1 mouse cellular context compared by ENCODE assay signal in the genomic region with DNA sequence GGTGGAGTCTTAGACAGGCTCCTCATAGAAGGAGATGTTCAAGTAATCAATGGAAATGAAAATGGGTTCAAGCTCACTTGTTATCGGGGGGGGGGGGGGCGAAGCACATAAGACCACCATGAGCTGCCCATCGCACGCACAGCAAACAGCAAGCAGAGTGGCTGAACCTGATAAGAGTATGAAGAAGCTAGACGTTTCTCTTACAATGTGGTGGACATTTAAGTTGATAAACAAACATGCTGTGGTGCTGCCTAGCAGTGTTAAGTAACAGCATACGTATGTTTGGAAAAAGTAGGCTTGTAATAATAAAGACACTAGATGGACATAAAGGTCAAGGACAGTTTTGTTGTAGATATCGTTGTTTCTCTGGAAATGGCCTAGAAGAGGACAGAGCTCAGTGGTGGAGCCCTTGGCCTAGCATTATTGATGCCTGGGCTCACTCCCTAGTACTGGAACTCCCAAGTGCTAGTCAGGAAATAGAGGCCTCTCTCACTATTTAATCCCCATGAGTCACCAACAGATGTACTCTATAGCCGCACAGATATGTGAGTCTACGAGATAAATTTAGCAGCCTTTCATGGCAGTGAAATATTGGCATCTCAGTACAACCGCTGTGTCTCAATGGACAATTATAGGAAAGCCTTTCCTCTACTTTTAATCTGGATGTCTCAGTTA.
TF ChIP-seq lines count a peak whose summit lies in the region.

No protein-coding gene starts in this region.

TF ChIP-seq in MEL, 35 proteins besides CTCF, POLR2A, EP300 and RAD21:
- no peak; the same call in 1 of the 2 replicates for TF ChIP-seq NELFE (IDR thresholded peaks at IDR 0.05; ENCODE audit: low read depth, low read length)
- peak; percentile 61; the same call in 1 of the 2 replicates for TF ChIP-seq RCOR1 (IDR thresholded peaks at IDR 0.05; ENCODE audit: low read depth, low read length)
- peak; percentile 32; the same call in 1 of the 2 replicates for TF ChIP-seq MYC (IDR thresholded peaks at IDR 0.05; ENCODE audit: low read depth, low read length)
- peak; percentile 58 for TF ChIP-seq SIN3A (IDR thresholded peaks at IDR 0.05; ENCODE audit: low read length)
- no peak for TF ChIP-seq GABPA (IDR thresholded peaks at IDR 0.05; ENCODE audit: low read depth, low read length)
- TF ChIP-seq ETS1 (IDR thresholded peaks at IDR 0.05; ENCODE audit: low read depth, low read length): peak; percentile 84
- TF ChIP-seq MAZ (IDR thresholded peaks at IDR 0.05; ENCODE audit: low read depth, low read length): no peak
- no peak for TF ChIP-seq BHLHE40 (IDR thresholded peaks at IDR 0.05; ENCODE audit: borderline replicate concordance, low read depth, low read length)
- TF ChIP-seq MXI1 (IDR thresholded peaks at IDR 0.05; ENCODE audit: low read depth, low read length): peak; percentile 24; the same call in 1 of the 2 replicates
- no peak for TF ChIP-seq UBTF (IDR thresholded peaks at IDR 0.05; ENCODE audit: borderline replicate concordance, insufficient read depth, low read depth, low read length)
- no peak for TF ChIP-seq ZMIZ1 (IDR thresholded peaks at IDR 0.05; ENCODE audit: low read depth, low read length)
- TF ChIP-seq KAT2A (conservative IDR thresholded peaks at IDR 0.05; ENCODE audit: low read depth, low read length): no peak
- TF ChIP-seq TBP (IDR thresholded peaks at IDR 0.05; ENCODE audit: low read depth, low read length): peak; percentile 57; the same call in 1 of the 2 replicates
- TF ChIP-seq CHD2 (IDR thresholded peaks at IDR 0.05; ENCODE audit: low read length): no peak
- TF ChIP-seq CHD1 (IDR thresholded peaks at IDR 0.05; ENCODE audit: low read depth, low read length): no peak
- TF ChIP-seq NRF1 (IDR thresholded peaks at IDR 0.05; ENCODE audit: insufficient read depth, low read depth, low read length, poor library complexity, severe bottlenecking): no peak
- TF ChIP-seq MAX (IDR thresholded peaks at IDR 0.05; ENCODE audit: low read length): 0 out of 2 replicates have a peak, but pooled peaks have one; percentile 28
- no peak for TF ChIP-seq ZKSCAN1 (IDR thresholded peaks at IDR 0.05; ENCODE audit: low read depth, low read length)
- TF ChIP-seq POLR2AphosphoS5 (IDR thresholded peaks at IDR 0.05; ENCODE audit: borderline replicate concordance, low read depth, low read length): no peak
- no peak for TF ChIP-seq ELF1 (IDR thresholded peaks at IDR 0.05; ENCODE audit: low read depth, low read length)
- no peak for TF ChIP-seq MAFK (IDR thresholded peaks at IDR 0.05; ENCODE audit: borderline replicate concordance, low read depth, low read length)
- 0 out of 2 replicates have a peak, but pooled peaks have one; percentile 70 for TF ChIP-seq ZNF384 (IDR thresholded peaks at IDR 0.05; ENCODE audit: low read depth, low read length)
- peak; percentile 45; the same call in 1 of the 2 replicates for TF ChIP-seq MYB (IDR thresholded peaks at IDR 0.05; ENCODE audit: low read depth, low read length)
- TF ChIP-seq POLR2AphosphoS2 (IDR thresholded peaks at IDR 0.05; ENCODE audit: low read length): no peak
- peak; percentile 74 for TF ChIP-seq GATA1 (IDR thresholded peaks at IDR 0.05; ENCODE audit: low read depth, low read length)
- TF ChIP-seq MEF2A (IDR thresholded peaks at IDR 0.05; ENCODE audit: extremely low read depth, insufficient replicate concordance, low read depth, low read length, poor library complexity, severe bottlenecking): peak; percentile 80; the same call in 1 of the 2 replicates
- peak; percentile 95 for TF ChIP-seq JUND (IDR thresholded peaks at IDR 0.05; ENCODE audit: low read depth, low read length)
- no peak for TF ChIP-seq ZC3H11A (IDR thresholded peaks at IDR 0.05; ENCODE audit: low read depth, low read length)
- TF ChIP-seq E2F4 (IDR thresholded peaks at IDR 0.05; ENCODE audit: borderline replicate concordance, low read depth, low read length): no peak
- no peak for TF ChIP-seq USF2 (IDR thresholded peaks at IDR 0.05; ENCODE audit: borderline replicate concordance in 1 of 2, insufficient read depth in 1 of 2, low read depth in 1 of 2, low read length in 2 of 2)
- TF ChIP-seq TCF12 (IDR thresholded peaks at IDR 0.05; ENCODE audit: low read depth, low read length): peak; percentile 62
- no peak for TF ChIP-seq USF1 (IDR thresholded peaks at IDR 0.05; ENCODE audit: low read depth, low read length)
- no peak for TF ChIP-seq SMC3 (IDR thresholded peaks at IDR 0.05; ENCODE audit: low read depth, low read length)
- TF ChIP-seq TAL1 (IDR thresholded peaks at IDR 0.05; ENCODE audit: low read length): peak; percentile 85
- no peak for TF ChIP-seq HCFC1 (IDR thresholded peaks at IDR 0.05; ENCODE audit: low read depth, low read length)
TF ChIP-seq in MEL: peak in this region for 14.
